Mouse (Mus musculus): ENCODE measurements around the gene Tex29. TPM values are rescaled to one million over a fixed set of nuclear protein-coding genes. Genes with fewer than 3 reads are reported as not detected.

The Tex29 gene
- polyA plus RNA-seq (2014; fragmentation: Nextera tagmentation; extraction: Ambion mirVana), result 0.98 and 1.2 TPM in 2 replicates

DNA sequence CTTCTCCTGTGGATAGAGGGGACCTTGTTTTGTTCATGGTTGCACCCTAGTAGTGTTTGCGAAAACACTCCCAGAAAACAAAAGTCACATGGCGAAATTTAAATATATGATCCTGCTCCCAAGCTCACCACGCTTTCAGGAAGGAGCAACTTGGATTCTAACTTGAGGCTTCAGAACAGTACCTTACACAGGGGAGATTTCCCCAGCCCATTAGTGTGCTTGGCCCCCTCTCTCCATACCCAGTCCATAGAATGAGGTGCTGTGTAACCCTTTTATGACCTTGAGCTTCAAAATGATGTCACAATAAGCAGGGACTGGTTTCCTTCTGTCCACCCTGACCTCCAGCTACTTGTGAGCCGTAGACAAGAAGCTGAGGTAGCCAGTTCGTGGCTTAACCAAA lies at the start of gene Tex29:
Gene Tex29 (plus strand): TSS at position 301 of the 400 bp plus-strand sequence.
- Histone ChIP-seq H3K27me3 (ENCODE audit: control insufficient read depth, insufficient read depth, low read length) (no peaks in the 10 kb centered on the region), H3K9me3 (ENCODE audit: control insufficient read depth, low read length) (no peaks in the 10 kb centered on the region), H3K27ac (ENCODE audit: low read depth, low read length) (0 out of 2 replicates have a peak within 1 kb of the TSS, but pooled peaks have one; percentile 7), H3K4me2 (ENCODE audit: low read depth, low read length) (no peak within 1 kb of the TSS), H3K36me3 (ENCODE audit: control insufficient read depth, insufficient read depth, low read length) (peaks cover 2% of the 10 kb centered on the region; the same call in 1 of the 2 replicates), H3K4me1 (ENCODE audit: control insufficient read depth, insufficient read depth, low read length) (peaks cover 11% of the 10 kb centered on the region), H3K4me3 (ENCODE audit: low read depth, low read length) (no peak within 1 kb of the TSS), H3K9ac (replicated peaks; ENCODE audit: low read depth, low read length) (no peak within 1 kb of the TSS)
- 94% methylated on average over 5 of the region's 5 CpGs for WGBS
- ATAC-seq (ENCODE audit: low read depth), result no peak

DNA sequence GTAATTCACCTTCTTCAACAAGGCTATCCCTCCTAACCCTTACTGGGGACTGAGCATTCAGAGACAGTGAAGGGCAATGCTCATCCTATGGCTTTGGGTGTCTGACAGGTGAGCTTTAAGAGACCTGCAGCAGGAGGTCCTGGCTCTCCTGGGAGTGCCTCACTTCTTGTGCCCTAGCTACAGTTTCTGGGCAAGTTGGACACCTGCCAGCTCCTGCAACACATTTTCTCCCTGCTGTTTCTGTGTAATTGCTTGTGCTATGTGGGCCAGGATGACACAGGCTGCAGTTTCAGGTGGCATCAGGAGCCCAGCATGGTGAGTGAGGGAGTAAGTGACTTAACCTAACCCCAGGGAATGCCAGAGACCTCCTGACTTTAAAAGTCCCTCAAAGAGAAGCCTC lies 45.3 kb upstream of the Tex29 start:
- Histone ChIP-seq H3K36me3 (ENCODE audit: control insufficient read depth, insufficient read depth, low read length) (peaks cover 7% of the 10 kb centered on the region; the same call in 1 of the 2 replicates), H3K4me1 (ENCODE audit: control insufficient read depth, insufficient read depth, low read length) (peaks cover 6% of the 10 kb centered on the region), H3K4me3 (ENCODE audit: low read depth, low read length) (no peak overlapping the region), H3K27ac (ENCODE audit: low read depth, low read length) (no peak overlapping the region), H3K9me3 (ENCODE audit: control insufficient read depth, low read length) (no peaks in the 10 kb centered on the region), H3K27me3 (ENCODE audit: control insufficient read depth, insufficient read depth, low read length) (no peaks in the 10 kb centered on the region), H3K9ac (replicated peaks; ENCODE audit: low read depth, low read length) (no peak overlapping the region), H3K4me2 (ENCODE audit: low read depth, low read length) (no peak overlapping the region)
- ATAC-seq (ENCODE audit: low read depth), result no peak

DNA sequence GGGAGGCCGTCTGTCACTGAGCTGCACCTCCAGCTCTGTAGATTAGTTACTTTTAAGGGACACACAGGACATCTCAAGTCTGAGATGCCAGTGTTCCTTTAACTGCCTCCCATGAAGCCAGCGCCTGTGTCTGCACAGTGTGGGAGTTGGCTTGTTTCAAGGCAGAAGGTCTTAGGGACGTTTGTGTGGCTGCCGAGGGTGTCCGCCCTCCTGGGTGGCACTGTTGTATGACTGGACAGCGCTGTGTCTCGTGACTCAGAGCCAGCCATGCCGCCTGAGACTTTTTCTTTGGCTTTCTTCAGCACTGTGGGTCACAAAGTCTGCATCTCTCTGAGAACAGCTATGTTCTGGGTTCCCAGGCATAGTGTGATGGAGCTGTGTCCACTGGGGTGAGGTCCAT lies 43.1 kb upstream of the Tex29 start:
- peak overlapping the region; percentile 52; the same call in 1 of the 2 replicates for H3K27ac ChIP-seq (ENCODE audit: low read depth, low read length)
- H3K27me3 ChIP-seq (ENCODE audit: control insufficient read depth, insufficient read depth, low read length), result no peaks in the 10 kb centered on the region
- peaks cover 12% of the 10 kb centered on the region; the same call in 1 of the 2 replicates for H3K36me3 ChIP-seq (ENCODE audit: control insufficient read depth, insufficient read depth, low read length)
- H3K4me2 ChIP-seq (ENCODE audit: low read depth, low read length), result no peak overlapping the region
- no peak overlapping the region for H3K9ac ChIP-seq (replicated peaks; ENCODE audit: low read depth, low read length)
- peaks cover 6% of the 10 kb centered on the region for H3K4me1 ChIP-seq (ENCODE audit: control insufficient read depth, insufficient read depth, low read length)
- ATAC-seq (ENCODE audit: low read depth), result peak; percentile 44; the same call in 1 of the 2 replicates
- H3K4me3 ChIP-seq (ENCODE audit: low read depth, low read length), result no peak overlapping the region
- H3K9me3 ChIP-seq (ENCODE audit: control insufficient read depth, low read length), result no peaks in the 10 kb centered on the region
- WGBS, result 81% methylated on average over 8 of the region's 8 CpGs

DNA sequence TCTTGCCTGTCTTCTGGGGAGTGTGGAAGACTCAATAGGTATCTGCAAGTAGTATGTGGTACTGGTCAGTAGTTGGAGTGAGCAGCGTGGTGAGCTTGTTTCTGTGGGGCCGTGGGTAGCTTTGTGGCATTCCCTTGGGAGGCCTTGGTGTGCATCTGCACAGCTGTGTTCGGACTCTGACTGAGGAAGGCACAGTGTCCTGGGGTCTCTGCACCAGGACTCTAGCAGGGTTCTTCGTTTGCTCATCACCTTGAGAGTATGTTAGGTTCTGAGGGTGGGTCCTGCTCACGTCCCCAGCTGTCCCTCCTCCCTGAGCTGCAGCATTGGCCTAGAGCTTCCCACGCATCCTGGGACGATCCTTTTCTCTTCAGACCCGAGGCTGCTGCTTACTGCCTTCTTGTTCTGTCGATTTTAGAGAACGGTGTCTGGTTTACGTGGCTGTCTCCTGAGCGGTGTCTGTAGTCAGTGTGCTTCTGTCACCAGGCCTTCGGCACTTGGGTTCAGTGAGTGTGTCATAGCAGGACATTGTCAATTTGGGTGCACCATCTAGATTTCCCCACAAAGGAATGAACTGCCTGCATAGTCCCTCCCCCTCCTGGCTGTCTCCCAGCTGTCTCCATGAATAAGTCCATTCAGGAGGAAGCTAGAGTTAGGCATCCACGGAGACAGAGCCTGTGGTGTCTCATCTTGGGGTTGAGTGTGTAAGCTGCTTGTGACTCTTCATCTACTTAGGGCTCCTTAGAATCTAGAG lies 42.4 kb upstream of the Tex29 start:
- H3K27me3 ChIP-seq (ENCODE audit: control insufficient read depth, insufficient read depth, low read length), result no peaks in the 10 kb centered on the region
- H3K36me3 ChIP-seq (ENCODE audit: control insufficient read depth, insufficient read depth, low read length), result peaks cover 11% of the 10 kb centered on the region; the same call in 1 of the 2 replicates
- H3K9me3 ChIP-seq (ENCODE audit: control insufficient read depth, low read length), result no peaks in the 10 kb centered on the region
- peak; percentile 61; the same call in 1 of the 2 replicates for ATAC-seq (ENCODE audit: low read depth)
- peaks cover 6% of the 10 kb centered on the region for H3K4me1 ChIP-seq (ENCODE audit: control insufficient read depth, insufficient read depth, low read length)
- peak overlapping the region; percentile 52 for H3K27ac ChIP-seq (ENCODE audit: low read depth, low read length)
- H3K9ac ChIP-seq (replicated peaks; ENCODE audit: low read depth, low read length), result no peak overlapping the region
- 76% methylated on average over 14 of the region's 14 CpGs for WGBS
- H3K4me2 ChIP-seq (ENCODE audit: low read depth, low read length), result no peak overlapping the region
- H3K4me3 ChIP-seq (ENCODE audit: low read depth, low read length), result no peak overlapping the region

DNA sequence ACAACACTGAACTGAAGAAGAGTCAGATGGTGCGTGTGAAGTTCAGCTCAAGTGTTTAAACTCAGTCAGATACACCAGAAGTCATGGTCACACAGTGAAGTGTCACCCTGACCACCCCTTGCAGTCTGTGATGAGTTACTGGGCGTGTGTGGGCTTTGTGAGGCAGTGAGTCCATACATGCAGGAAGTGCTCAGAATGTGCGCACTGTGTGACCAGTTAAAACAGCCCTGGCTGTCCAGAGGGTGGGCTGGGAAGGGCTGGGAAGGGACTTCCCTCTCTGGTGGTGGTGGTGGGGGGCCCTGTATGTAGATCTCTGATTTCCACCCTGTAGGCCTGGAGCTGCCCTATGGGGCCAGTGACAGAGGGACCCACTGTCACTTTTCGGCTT lies 41.8 kb upstream of the Tex29 start:
- Histone ChIP-seq H3K9me3 (ENCODE audit: control insufficient read depth, low read length) (no peaks in the 10 kb centered on the region), H3K36me3 (ENCODE audit: control insufficient read depth, insufficient read depth, low read length) (peaks cover 7% of the 10 kb centered on the region; the same call in 1 of the 2 replicates), H3K27ac (ENCODE audit: low read depth, low read length) (peak overlapping the region; percentile 52; the same call in 1 of the 2 replicates), H3K27me3 (ENCODE audit: control insufficient read depth, insufficient read depth, low read length) (no peaks in the 10 kb centered on the region), H3K4me3 (ENCODE audit: low read depth, low read length) (no peak overlapping the region), H3K4me1 (ENCODE audit: control insufficient read depth, insufficient read depth, low read length) (peaks cover 6% of the 10 kb centered on the region), H3K9ac (replicated peaks; ENCODE audit: low read depth, low read length) (no peak overlapping the region), H3K4me2 (ENCODE audit: low read depth, low read length) (no peak overlapping the region)
- 90% methylated on average over 4 of the region's 4 CpGs for WGBS
- ATAC-seq (ENCODE audit: low read depth), result peak; percentile 11; the same call in 1 of the 2 replicates

DNA sequence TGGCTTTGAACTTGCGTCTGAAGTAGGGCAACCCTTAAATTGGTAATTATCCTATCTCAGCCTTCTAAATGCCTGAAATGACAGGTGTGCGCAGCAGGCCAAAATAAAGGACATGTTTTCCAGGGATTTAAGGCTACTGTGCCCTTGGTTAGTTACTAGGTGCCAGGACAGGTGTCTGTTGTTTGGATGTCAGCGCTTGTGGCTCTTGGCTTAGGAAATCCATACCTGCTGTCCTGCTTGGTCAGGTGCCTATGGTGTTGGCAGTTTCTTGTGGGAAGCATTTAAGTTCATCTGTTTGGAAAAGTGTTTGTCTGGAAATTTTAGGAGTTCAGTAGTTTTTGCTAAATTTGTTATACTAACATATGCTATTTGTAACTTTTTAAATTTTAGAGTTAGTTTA lies 41.2 kb upstream of the Tex29 start:
- Histone ChIP-seq H3K9ac (replicated peaks; ENCODE audit: low read depth, low read length) (no peak overlapping the region), H3K27me3 (ENCODE audit: control insufficient read depth, insufficient read depth, low read length) (no peaks in the 10 kb centered on the region), H3K4me3 (ENCODE audit: low read depth, low read length) (no peak overlapping the region), H3K9me3 (ENCODE audit: control insufficient read depth, low read length) (no peaks in the 10 kb centered on the region), H3K36me3 (ENCODE audit: control insufficient read depth, insufficient read depth, low read length) (peaks cover 7% of the 10 kb centered on the region; the same call in 1 of the 2 replicates), H3K4me1 (ENCODE audit: control insufficient read depth, insufficient read depth, low read length) (peaks cover 6% of the 10 kb centered on the region), H3K4me2 (ENCODE audit: low read depth, low read length) (no peak overlapping the region), H3K27ac (ENCODE audit: low read depth, low read length) (no peak overlapping the region)
- ATAC-seq (ENCODE audit: low read depth), result no peak
- 96% methylated on average over 3 of the region's 3 CpGs for WGBS

DNA sequence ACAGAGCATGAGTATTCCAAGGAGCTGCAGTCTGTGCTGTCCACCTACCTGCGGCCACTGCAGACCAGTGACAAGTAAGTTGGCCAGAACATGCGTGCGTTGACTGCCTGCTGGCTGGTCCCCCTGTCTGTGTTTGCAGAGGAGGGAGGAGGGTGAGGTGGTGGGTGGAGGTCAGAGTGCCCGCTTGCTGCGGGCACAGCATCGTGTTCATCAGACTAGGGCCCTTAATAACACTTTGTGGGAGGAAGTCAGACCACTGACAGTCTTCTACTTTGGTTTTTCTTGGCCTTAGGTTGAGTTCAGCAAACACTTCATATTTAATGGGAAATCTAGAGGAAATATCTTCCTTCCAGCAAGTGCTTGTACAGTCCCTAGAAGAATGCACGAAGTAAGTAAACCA lies 39.8 kb upstream of the Tex29 start:
- Histone ChIP-seq H3K27ac (ENCODE audit: low read depth, low read length) (no peak overlapping the region), H3K9ac (replicated peaks; ENCODE audit: low read depth, low read length) (no peak overlapping the region), H3K4me1 (ENCODE audit: control insufficient read depth, insufficient read depth, low read length) (peaks cover 6% of the 10 kb centered on the region), H3K9me3 (ENCODE audit: control insufficient read depth, low read length) (no peaks in the 10 kb centered on the region), H3K36me3 (ENCODE audit: control insufficient read depth, insufficient read depth, low read length) (peaks cover 18% of the 10 kb centered on the region; the same call in 1 of the 2 replicates), H3K4me2 (ENCODE audit: low read depth, low read length) (no peak overlapping the region), H3K4me3 (ENCODE audit: low read depth, low read length) (no peak overlapping the region), H3K27me3 (ENCODE audit: control insufficient read depth, insufficient read depth, low read length) (no peaks in the 10 kb centered on the region)
- no peak for ATAC-seq (ENCODE audit: low read depth)
- WGBS, result 90% methylated on average over 7 of the region's 7 CpGs

DNA sequence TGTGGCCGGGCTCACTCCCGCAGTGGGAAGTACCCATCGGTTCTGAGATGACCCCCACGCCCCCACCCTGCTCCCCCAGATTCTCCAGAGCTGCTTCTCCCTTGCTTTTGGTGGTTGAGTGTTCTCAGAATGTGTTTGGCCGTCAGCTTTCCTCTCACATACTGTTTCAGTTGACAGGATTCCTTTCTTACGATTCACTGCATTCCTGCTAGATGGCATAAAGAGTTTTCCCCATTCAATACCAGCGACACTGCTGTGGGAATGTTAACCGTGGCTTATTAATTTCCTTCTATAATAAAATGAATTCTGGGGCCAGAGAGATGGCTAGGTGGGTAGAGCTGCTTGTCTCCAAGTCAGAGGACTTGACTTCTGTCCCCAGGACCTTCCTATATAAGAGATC lies 38.7 kb upstream of the Tex29 start:
- H3K4me3 ChIP-seq (ENCODE audit: low read depth, low read length), result no peak overlapping the region
- H3K27me3 ChIP-seq (ENCODE audit: control insufficient read depth, insufficient read depth, low read length), result no peaks in the 10 kb centered on the region
- 59% methylated on average over 8 of the region's 8 CpGs for WGBS
- peaks cover 27% of the 10 kb centered on the region; the same call in 1 of the 2 replicates for H3K36me3 ChIP-seq (ENCODE audit: control insufficient read depth, insufficient read depth, low read length)
- no peaks in the 10 kb centered on the region for H3K9me3 ChIP-seq (ENCODE audit: control insufficient read depth, low read length)
- no peak overlapping the region for H3K4me2 ChIP-seq (ENCODE audit: low read depth, low read length)
- no peak overlapping the region for H3K27ac ChIP-seq (ENCODE audit: low read depth, low read length)
- ATAC-seq (ENCODE audit: low read depth), result no peak
- peaks cover 6% of the 10 kb centered on the region for H3K4me1 ChIP-seq (ENCODE audit: control insufficient read depth, insufficient read depth, low read length)
- no peak overlapping the region for H3K9ac ChIP-seq (replicated peaks; ENCODE audit: low read depth, low read length)

DNA sequence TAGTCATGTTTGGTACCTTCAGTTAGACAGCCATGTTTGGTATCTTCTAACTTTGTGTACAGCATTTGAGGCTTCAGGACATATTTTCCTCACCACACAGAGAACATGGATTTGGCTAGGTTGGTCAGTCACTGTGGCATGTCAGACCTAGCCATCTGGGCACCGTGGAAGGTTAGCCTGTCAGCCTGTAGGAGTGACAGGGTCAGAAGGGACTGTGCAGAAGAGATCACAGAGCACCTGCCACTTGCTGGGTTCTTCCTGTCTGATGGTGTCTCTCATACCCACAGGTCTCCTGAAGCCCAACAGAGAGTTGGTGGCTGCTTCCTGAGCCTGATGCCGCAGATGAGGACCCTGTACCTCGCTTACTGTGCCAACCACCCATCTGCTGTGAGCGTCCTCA lies 35.4 kb upstream of the Tex29 start:
- Histone ChIP-seq H3K36me3 (ENCODE audit: control insufficient read depth, insufficient read depth, low read length) (peaks cover 51% of the 10 kb centered on the region), H3K27ac (ENCODE audit: low read depth, low read length) (no peak overlapping the region), H3K4me2 (ENCODE audit: low read depth, low read length) (no peak overlapping the region), H3K9ac (replicated peaks; ENCODE audit: low read depth, low read length) (no peak overlapping the region), H3K9me3 (ENCODE audit: control insufficient read depth, low read length) (no peaks in the 10 kb centered on the region), H3K27me3 (ENCODE audit: control insufficient read depth, insufficient read depth, low read length) (no peaks in the 10 kb centered on the region), H3K4me3 (ENCODE audit: low read depth, low read length) (no peak overlapping the region), H3K4me1 (ENCODE audit: control insufficient read depth, insufficient read depth, low read length) (no peaks in the 10 kb centered on the region)
- ATAC-seq (ENCODE audit: low read depth), result no peak
- WGBS, result 95% methylated on average over 4 of the region's 4 CpGs
